Mouse (Mus musculus) stomach, embryonic 14.5 days (tissue): ENCODE results near the gene Tsen54. TPM values are rescaled to one million over a fixed set of nuclear protein-coding genes. Genes with fewer than 3 reads are reported as not detected.
A peak's percentile ranks its signal among the peaks of the same experiment; 100 is the strongest.
"Not testable (repeated sequence)": the region's sequence is repeated elsewhere in the genome, so short reads cannot be mapped to it uniquely, and the experiment has no call there.

Experiments
- ATAC-seq: fragments of 200-750 bp; cut with Nextera tagmentation; 2 replicates; pipeline ENCODE4 v1.8.0; 2017; ENCODE audit warnings: low read depth, moderate TSS enrichment; ENCODE audit not compliant: insufficient number of reproducible peaks, insufficient read depth, low FRiP score
- H3K27ac ChIP-seq: fragments of 300-500 bp; sonication (generic); 2 replicates; pipeline ENCODE4 v1.5.1; 2014; ENCODE audit warnings: mild to moderate bottlenecking, low read length, moderate library complexity, mixed read lengths
- H3K27me3 ChIP-seq: fragments of 300-500 bp; sonication (generic); 2 replicates; pipeline ENCODE4 v1.6.1; 2014; ENCODE audit warnings: low read length, control low read depth, mixed read lengths; ENCODE audit not compliant: control insufficient read depth, insufficient read depth
- H3K36me3 ChIP-seq: fragments of 300-500 bp; sonication (generic); 2 replicates; pipeline ENCODE4 v1.6.1; 2014; ENCODE audit warnings: mild to moderate bottlenecking, control low read depth, low read length, moderate library complexity, mixed read lengths; ENCODE audit not compliant: control insufficient read depth, insufficient read depth
- H3K4me1 ChIP-seq: fragments of 300-500 bp; sonication (generic); 2 replicates; pipeline ENCODE4 v1.6.1; 2014; ENCODE audit warnings: low read length, control low read depth, mixed read lengths; ENCODE audit not compliant: control insufficient read depth, insufficient read depth
- H3K4me2 ChIP-seq: fragments of 300-500 bp; sonication (generic); replicated peaks from 2 replicates; pipeline ENCODE4 v1.6.1; 2014; ENCODE audit warnings: low read depth, low read length, control low read depth
- H3K4me3 ChIP-seq: fragments of 300-500 bp; sonication (generic); 2 replicates; pipeline ENCODE4 v1.5.1; 2014; ENCODE audit warnings: low read depth, low read length, control low read depth
- H3K9ac ChIP-seq: fragments of 300-500 bp; sonication (generic); replicated peaks from 2 replicates; pipeline ENCODE4 v1.6.1; 2014; ENCODE audit warnings: low read depth, mild to moderate bottlenecking, control low read depth, low read length, moderate library complexity, mixed read lengths
- H3K9me3 ChIP-seq: fragments of 300-500 bp; sonication (generic); 2 replicates; pipeline ENCODE4 v1.6.1; 2016; ENCODE audit warnings: low read depth, low read length, control low read depth; ENCODE audit not compliant: control insufficient read depth
- WGBS: fragments of 180-500 bp; shearing (Covaris S2); extraction: QIAGEN DNeasy Blood & Tissue Kit; methylation state at CpG from one replicate; pipeline ENCODE4 v1.1.7; 2014; 5-methylcytosine and 5-hydroxymethylcytosine counted together
- polyA plus RNA-seq: library from polyadenylated mRNA; unstranded; fragments of >200 nt; fragmentation: Nextera tagmentation; extraction: Ambion mirVana; gene quantifications from 2 replicates; pipeline ENCODE4 v1.2.1, GENCODE M21; 2014

Gene Tsen54
- polyA plus RNA-seq, 1 experiment from 2014 or later, result 25.0 TPM

DNA sequence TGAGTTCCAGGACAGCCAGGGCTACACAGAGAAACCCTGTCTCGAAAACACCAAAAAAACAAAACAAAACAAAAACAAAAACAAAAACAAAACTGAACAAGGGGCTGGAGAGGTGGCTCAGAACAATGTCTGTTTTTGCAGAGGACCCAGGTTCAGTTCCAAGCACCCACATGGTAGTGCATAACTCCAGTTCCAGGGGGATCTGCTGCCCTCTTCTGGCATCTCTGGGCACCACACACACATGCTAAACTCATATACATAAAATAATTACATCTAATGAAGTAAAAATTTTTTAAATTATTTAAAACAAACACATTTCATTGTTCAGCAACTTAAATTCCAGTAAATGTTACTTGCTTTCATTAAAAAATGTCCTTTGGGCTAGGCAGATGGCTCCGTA is 31.3 kb downstream of the Tsen54 start:
- WGBS, result 90% methylated on average over 2 of the region's 2 CpGs
- no peaks in the 10 kb centered on the region for H3K27me3 ChIP-seq
- no peak overlapping the region for H3K27ac ChIP-seq
- H3K36me3 ChIP-seq, result peaks cover 16% of the 10 kb centered on the region
- H3K9ac ChIP-seq, result no peak overlapping the region
- H3K4me1 ChIP-seq, result peaks cover 25% of the 10 kb centered on the region
- no peaks in the 10 kb centered on the region for H3K9me3 ChIP-seq
- H3K4me3 ChIP-seq, result no peak overlapping the region
- ATAC-seq, result no peak
- no peak overlapping the region for H3K4me2 ChIP-seq

DNA sequence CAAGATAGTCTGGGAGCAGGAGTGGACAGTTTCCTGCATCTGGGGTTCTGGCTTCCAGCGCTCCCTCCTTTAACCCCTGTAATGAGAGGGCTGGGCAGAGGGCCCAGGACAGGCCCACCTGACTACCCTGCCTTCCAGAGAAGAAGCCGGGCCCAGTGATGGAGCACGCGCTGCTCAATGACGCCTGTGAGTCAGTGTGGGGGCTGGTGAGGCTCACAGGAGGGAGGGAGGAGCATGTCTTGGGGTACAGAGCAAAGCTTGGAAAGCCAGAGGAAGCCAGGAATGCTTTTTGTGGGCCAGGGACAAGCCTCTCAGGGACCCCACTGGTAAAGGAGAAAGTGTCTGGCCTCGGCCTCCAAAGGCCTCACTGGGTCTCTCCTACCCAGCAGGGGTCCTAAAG is 40.1 kb downstream of the Tsen54 start:
- 0 out of 2 replicates have a peak, but pooled peaks cover 5% of the 10 kb centered on the region for H3K4me1 ChIP-seq
- WGBS, result 78% methylated on average over 6 of the region's 6 CpGs
- no peaks in the 10 kb centered on the region for H3K9me3 ChIP-seq
- H3K27ac ChIP-seq, result no peak overlapping the region
- peaks cover 18% of the 10 kb centered on the region for H3K36me3 ChIP-seq
- H3K4me2 ChIP-seq, result no peak overlapping the region
- H3K9ac ChIP-seq, result no peak overlapping the region
- no peak for ATAC-seq
- H3K27me3 ChIP-seq, result peaks cover 19% of the 10 kb centered on the region
- no peak overlapping the region for H3K4me3 ChIP-seq

DNA sequence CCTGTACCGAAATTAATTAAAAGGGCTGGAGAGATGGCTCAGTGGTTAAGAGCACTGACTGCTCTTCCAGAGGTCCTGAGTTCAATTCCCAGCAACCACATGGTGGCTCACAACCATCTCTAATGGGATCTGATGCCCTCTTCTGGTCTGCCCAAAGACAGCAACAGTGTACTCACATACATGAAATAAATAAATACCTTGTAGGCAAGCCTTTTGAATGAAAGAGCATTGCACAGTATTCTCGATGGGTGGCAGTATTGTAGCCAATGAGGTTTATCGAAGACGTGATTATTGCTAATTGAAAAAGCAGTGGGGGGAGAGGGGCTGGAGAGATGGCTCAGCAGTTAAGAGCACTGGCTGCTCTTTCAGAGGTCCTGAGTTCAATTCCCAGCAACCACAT is 42.6 kb downstream of the Tsen54 start:
- not testable (repeated sequence) for H3K4me2 ChIP-seq, H3K36me3 ChIP-seq, H3K4me1 ChIP-seq, H3K4me3 ChIP-seq, H3K9ac ChIP-seq, H3K27ac ChIP-seq, H3K9me3 ChIP-seq, ATAC-seq
- WGBS, result 91% methylated on average over 4 of the region's 4 CpGs
- H3K27me3 ChIP-seq, result peaks cover 27% of the 10 kb centered on the region

DNA sequence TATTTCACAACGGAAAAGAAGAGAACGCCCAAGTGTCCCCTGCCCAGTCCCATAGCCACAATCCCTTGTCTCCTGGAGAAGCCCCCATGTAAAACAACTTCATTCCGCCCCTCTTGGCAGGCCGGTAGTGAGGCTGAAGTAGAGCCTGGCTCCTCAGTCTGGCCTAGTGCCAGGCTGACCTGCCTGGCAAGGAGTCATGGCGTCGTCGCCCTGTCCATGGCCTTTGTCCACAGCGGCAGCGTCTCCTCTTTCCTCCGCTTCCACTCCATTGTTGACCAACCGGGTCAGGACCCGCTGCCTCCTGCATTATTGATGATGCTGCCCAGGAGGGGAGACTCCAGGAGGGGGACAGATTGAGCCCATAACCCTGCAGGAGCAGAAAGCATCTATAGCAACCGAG is 43.4 kb downstream of the Tsen54 start:
- no peak for ATAC-seq
- H3K27ac ChIP-seq, result no peak overlapping the region
- 0 out of 2 replicates have a peak, but pooled peaks cover 5% of the 10 kb centered on the region for H3K4me1 ChIP-seq
- WGBS, result 53% methylated on average over 13 of the region's 13 CpGs
- H3K9me3 ChIP-seq, result no peaks in the 10 kb centered on the region
- no peak overlapping the region for H3K4me3 ChIP-seq
- no peak overlapping the region for H3K9ac ChIP-seq
- H3K36me3 ChIP-seq, result peaks cover 6% of the 10 kb centered on the region; the same call in 1 of the 2 replicates
- H3K4me2 ChIP-seq, result no peak overlapping the region
- H3K27me3 ChIP-seq, result peaks cover 27% of the 10 kb centered on the region

DNA sequence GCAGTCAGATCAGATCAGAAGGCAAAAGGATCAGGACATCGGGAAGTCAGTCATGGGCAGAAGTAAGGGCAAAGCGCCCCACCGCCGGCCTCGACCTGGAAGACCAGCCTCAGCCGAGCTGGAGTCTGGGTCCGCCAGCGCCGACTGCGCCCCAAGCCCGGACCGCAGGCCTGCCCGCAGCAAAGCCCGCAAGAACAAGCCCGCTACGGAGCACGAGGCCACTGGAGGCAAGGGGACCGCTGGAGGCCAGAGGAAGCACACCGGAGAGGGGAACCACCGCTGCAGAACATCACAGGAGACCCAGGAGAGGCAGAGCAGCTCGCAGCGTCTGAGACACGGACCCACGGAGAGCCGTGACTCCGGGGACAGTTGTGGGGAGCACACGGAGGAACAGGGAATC is 43.8 kb downstream of the Tsen54 start, which contains the start of gene Myo15b:
TSS of gene Myo15b (plus strand) at position 53 of the 400 bp plus-strand sequence.
- 16% methylated on average over 27 of the region's 27 CpGs for WGBS
- peaks cover 27% of the 10 kb centered on the region for H3K27me3 ChIP-seq

DNA sequence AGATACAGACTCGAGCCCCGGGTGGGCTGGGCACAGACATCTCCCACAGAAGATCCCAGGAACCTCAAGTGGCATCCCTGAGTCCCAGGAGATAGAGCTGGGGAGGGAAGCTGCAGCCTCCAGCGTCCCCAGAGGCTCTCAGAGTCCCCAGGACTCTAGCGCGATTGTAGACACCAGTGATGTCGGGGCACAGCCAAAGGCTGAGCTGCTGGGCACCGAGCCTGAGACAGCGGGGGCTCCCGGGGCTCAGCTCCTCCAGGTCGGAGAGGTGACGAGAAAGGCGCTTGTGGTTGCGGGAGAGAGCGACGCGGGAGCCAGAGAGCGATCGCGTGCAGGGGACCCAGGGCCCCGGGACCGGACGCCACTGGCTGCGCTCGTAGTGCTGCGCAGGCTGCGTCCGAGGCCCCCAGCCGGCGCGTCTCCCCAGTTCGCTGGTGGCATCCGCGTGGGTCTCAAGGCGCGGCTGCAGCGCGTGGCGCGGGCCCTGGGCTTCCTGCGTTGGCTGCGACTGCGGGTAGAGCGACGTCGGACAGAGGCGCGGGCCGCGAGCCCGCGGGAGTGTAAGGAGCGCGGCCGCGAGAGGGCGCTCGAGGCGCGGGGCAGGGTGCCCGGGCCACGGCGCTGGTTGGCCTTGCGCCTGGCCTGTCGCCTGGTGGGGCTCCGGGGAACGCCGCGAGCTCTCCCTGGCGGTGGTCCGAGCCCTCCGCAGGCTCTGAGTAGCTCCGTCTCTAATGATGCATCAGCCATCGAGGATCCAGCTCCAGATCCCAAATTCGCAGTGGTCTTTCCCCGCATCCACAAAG is 44.8 kb downstream of the Tsen54 start:
- ATAC-seq, result peak; percentile 83
- Histone ChIP-seq H3K9ac (peak overlapping the region; percentile 42; the same call in 1 of the 2 replicates), H3K36me3 (peaks cover 4% of the 10 kb centered on the region; the same call in 1 of the 2 replicates), H3K27ac (no peak overlapping the region), H3K4me1 (0 out of 2 replicates have a peak, but pooled peaks cover 5% of the 10 kb centered on the region), H3K4me3 (peak overlapping the region; percentile 39), H3K27me3 (peaks cover 27% of the 10 kb centered on the region), H3K4me2 (peak overlapping the region; percentile 69), H3K9me3 (no peaks in the 10 kb centered on the region)
- WGBS, result 2% methylated on average over 64 of the region's 75 CpGs

More for the DNA sequence above, 43.8 kb downstream of the Tsen54 start, which contains the start of gene Myo15b:
- H3K27ac ChIP-seq, result no peak within 1 kb of the TSS
- H3K4me1 ChIP-seq, result 0 out of 2 replicates have a peak, but pooled peaks cover 5% of the 10 kb centered on the region
- peak within 1 kb of the TSS; percentile 42; the same call in 1 of the 2 replicates for H3K9ac ChIP-seq
- peaks cover 6% of the 10 kb centered on the region; the same call in 1 of the 2 replicates for H3K36me3 ChIP-seq
- no peaks in the 10 kb centered on the region for H3K9me3 ChIP-seq
- H3K4me2 ChIP-seq, result peak within 1 kb of the TSS; percentile 69
- peak within 1 kb of the TSS; percentile 39 for H3K4me3 ChIP-seq
- ATAC-seq, result no peak

DNA sequence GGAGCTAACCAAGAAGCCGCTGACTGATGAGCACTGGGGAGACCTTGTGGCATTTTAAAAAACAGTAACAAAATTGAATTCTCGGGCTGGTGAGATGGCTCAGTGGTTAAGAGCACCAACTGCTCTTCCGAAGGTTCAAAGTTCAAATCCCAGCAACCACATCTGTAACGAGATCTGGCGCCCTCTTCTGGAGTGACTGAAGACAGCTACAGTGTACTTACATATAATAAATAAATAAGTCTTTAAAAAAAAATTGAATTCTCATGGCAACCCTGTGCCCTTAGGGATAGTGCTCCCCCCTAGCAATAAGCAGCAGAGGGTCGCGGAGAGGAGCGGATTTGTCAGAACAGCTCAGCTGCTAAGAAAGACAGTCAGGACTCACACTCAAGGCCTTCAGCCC is 49.4 kb downstream of the Tsen54 start:
- Histone ChIP-seq H3K27ac (no peak overlapping the region), H3K4me3 (no peak overlapping the region), H3K9ac (no peak overlapping the region), H3K9me3 (no peaks in the 10 kb centered on the region), H3K36me3 (no peaks in the 10 kb centered on the region), H3K4me2 (no peak overlapping the region), H3K4me1 (0 out of 2 replicates have a peak, but pooled peaks cover 5% of the 10 kb centered on the region), H3K27me3 (peaks cover 15% of the 10 kb centered on the region)
- ATAC-seq, result no peak
- WGBS, result 79% methylated on average over 8 of the region's 8 CpGs

DNA sequence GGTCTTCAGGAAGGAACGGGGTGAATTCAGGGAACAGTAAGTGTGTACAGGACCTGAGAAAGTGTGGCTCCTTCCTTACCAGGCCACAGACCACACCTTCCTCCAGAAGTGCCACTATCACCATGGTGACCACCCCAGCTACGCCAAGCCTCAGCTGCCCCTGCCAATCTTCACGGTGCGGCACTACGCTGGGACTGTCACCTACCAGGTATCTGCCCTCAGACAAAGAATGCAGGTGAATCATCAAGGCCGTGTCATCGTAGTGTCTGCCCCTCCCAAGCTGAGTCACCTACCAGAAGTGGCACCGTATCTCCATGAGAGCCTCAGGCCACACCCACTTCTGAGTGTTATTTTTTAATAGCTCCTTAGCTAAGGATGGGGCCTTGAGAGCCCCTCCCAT is 54.9 kb downstream of the Tsen54 start:
- Histone ChIP-seq H3K4me1 (no peaks in the 10 kb centered on the region), H3K9ac (no peak overlapping the region), H3K9me3 (no peaks in the 10 kb centered on the region), H3K27me3 (no peaks in the 10 kb centered on the region), H3K4me3 (no peak overlapping the region), H3K36me3 (no peaks in the 10 kb centered on the region), H3K4me2 (no peak overlapping the region), H3K27ac (no peak overlapping the region)
- ATAC-seq, result peak; percentile 50
- 64% methylated on average over 8 of the region's 8 CpGs for WGBS
